Mouse (Mus musculus) stomach, postnatal 0 days (tissue): Measurements from ENCODE around the gene Col4a3bp.

ENCODE experiments used
- CTCF ChIP-seq: IDR thresholded peaks from 2 replicates; pipeline ENCODE4 v1.5.1; 2016; ENCODE audit warnings: antibody characterized with exemption, low read depth, mild to moderate bottlenecking, moderate library complexity
- EP300 ChIP-seq: optimal IDR thresholded peaks from 2 replicates; pipeline ENCODE3; 2016; ENCODE audit warnings: antibody characterized with exemption

DNA sequence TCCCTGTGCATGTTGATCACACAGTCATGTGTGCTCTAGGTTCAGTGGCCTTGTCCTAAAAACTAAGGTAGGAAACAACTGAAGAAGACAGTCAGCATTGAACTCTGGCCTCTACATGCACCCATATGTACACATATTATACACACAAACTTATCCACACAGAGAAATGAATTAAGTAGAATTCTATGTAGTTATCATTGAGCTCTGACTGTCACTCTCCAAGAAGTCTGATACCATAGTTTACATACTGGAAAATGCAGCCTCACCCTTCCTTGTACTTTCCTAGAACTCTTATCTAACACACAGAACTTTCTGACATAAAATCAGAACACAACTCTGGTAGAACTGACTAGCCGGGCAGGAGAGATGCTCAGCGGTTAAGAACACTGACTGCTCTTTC is 61.8 kb downstream of the Col4a3bp start:
- no peak for TF ChIP-seq CTCF
- TF ChIP-seq EP300: no peak
